Mouse (Mus musculus) heart, postnatal 0 days (tissue): ENCODE measurements around the gene Cars.

Experiments used
- CTCF ChIP-seq: IDR thresholded peaks from 2 replicates; pipeline ENCODE4 v1.5.1; 2016; ENCODE audit warnings: antibody characterized with exemption, control low read depth, low read depth
- EP300 ChIP-seq: IDR thresholded peaks from 2 replicates; pipeline ENCODE4 v1.6.1; 2016; ENCODE audit warnings: antibody characterized with exemption, low read depth

DNA sequence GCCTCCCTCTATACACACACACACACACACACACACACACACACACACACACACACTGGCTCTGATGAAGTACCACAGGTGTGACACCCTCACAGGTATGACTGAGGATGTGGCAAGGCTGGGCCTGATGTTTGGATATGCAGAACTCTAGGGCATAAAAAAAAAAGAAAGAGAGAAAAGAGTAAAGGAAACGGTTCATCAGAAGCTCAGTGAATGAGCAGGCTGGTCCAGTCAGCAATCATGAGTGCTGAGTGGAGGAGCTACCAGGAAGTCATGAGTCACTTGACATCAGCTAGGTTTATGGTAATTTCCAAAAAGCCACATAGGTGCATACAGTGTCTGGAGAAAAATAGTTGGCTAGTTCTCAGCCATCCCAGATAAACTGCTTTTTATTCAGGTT, 29.6 kb upstream of the Cars start:
- TF ChIP-seq CTCF (no peak), EP300 (no peak)
